Mouse (Mus musculus) limb, embryonic 13.5 days (tissue): Measurements from ENCODE around the gene Tmem141. TPM values are rescaled to one million over a fixed set of nuclear protein-coding genes. Genes with fewer than 3 reads are reported as not detected.
A peak's percentile ranks its signal among the peaks of the same experiment; 100 is the strongest.

Source experiments
- ATAC-seq: fragments of 200-750 bp; cut with Nextera tagmentation; 2 replicates; pipeline ENCODE4 v1.8.0; 2017; ENCODE audit warnings: low read depth, moderate number of reproducible peaks, moderate TSS enrichment; ENCODE audit not compliant: low FRiP score
- H3K27ac ChIP-seq: fragments of 300-500 bp; sonication (generic); 2 replicates; pipeline ENCODE4 v1.5.1; 2015; ENCODE audit warnings: inconsistent platforms, mild to moderate bottlenecking, moderate library complexity
- H3K27me3 ChIP-seq: fragments of 300-500 bp; sonication (generic); 2 replicates; pipeline ENCODE4 v1.6.1; 2015; ENCODE audit warnings: mild to moderate bottlenecking, inconsistent platforms
- H3K36me3 ChIP-seq: fragments of 300-500 bp; sonication (generic); 2 replicates; pipeline ENCODE4 v1.6.1; 2015; ENCODE audit warnings: inconsistent platforms, mild to moderate bottlenecking, moderate library complexity
- H3K4me1 ChIP-seq: fragments of 300-500 bp; sonication (generic); 2 replicates; pipeline ENCODE4 v1.6.1; 2015; ENCODE audit warnings: inconsistent platforms
- H3K4me2 ChIP-seq: fragments of 300-500 bp; sonication (generic); replicated peaks from 2 replicates; pipeline ENCODE4 v1.6.1; 2015; ENCODE audit warnings: inconsistent platforms, mild to moderate bottlenecking, moderate library complexity
- H3K4me3 ChIP-seq: fragments of 300-500 bp; sonication (generic); 2 replicates; pipeline ENCODE4 v1.5.1; 2015; ENCODE audit warnings: moderate library complexity, mild to moderate bottlenecking, inconsistent platforms
- H3K9ac ChIP-seq: fragments of 300-500 bp; sonication (generic); 2 replicates; pipeline ENCODE4 v1.6.1; 2015; ENCODE audit warnings: mild to moderate bottlenecking, inconsistent platforms
- H3K9me3 ChIP-seq: fragments of 300-500 bp; sonication (generic); 2 replicates; pipeline ENCODE4 v1.6.1; 2016; ENCODE audit warnings: inconsistent platforms
- WGBS: fragments of 180-500 bp; shearing (Covaris S2); methylation state at CpG from one replicate; pipeline ENCODE4 v1.1.7; 2015; 5-methylcytosine and 5-hydroxymethylcytosine counted together
- polyA plus RNA-seq: library from polyadenylated mRNA; unstranded; fragments of >200 nt; fragmentation: Nextera tagmentation; extraction: Ambion mirVana; gene quantifications from 2 replicates; pipeline ENCODE4 v1.2.1, GENCODE M21; 2015

The Tmem141 gene
- polyA plus RNA-seq = 27.2 and 28.7 TPM in 2 replicates

DNA sequence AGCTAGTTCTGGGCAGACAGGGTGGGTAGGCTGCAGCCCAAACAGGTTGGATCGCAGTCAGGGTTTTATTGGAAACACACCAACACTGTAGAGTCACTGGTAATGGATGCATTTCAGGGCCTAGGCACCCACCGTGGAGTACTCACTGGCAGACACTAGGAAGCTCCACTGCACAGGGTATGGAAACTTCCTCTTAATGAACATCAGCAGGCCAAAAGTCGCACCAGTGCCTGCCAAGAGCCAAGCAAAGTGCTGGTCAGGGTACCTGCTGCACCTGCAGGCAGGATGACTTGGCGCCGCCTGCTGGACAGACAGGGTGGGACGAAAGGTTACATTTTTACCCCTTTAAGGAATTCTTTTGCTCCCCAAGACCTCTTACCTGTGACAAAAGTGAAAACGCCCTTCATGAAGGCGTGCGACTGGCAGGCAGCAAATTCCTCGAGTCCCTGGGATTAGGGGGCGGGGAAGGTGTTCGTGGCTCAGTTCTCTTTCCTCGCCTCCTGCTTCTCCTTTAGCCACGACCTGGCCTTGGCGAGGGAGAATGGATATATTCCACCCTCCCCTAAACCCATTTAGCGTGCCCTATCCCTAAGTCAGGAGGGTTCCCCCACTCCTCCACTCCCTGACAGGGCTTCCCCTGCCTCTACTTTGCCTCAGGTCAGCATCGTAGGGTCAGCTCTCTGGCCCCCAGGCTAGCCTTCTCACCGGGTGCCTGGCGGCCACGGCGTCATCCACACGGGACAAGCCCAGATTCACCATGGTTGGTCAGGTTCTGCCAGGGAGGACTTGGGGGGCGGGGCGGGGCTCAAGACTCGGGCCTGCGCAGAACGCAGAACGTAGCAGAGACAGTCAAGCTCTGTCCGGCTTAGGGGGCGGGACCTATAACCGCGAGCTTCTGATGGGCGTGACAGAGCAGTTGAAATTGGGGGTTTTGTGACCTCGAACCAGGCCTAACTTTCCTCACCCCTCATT, at the start of gene Tmem141:
Gene Tmem141, minus strand, starts transcription at position 777 of the 972 bp plus-strand sequence.
- H3K4me1 ChIP-seq = peaks cover 9% of the 10 kb centered on the region
- peak within 1 kb of the TSS; percentile 82 for H3K4me2 ChIP-seq
- ATAC-seq = peak; percentile 94
- peak within 1 kb of the TSS; percentile 58 for H3K27ac ChIP-seq
- no peaks in the 10 kb centered on the region for H3K36me3 ChIP-seq
- H3K4me3 ChIP-seq = peak within 1 kb of the TSS; percentile 58
- H3K9me3 ChIP-seq = no peaks in the 10 kb centered on the region
- WGBS = 5% methylated on average over 34 of the region's 34 CpGs
- H3K9ac ChIP-seq = peak within 1 kb of the TSS; percentile 70
- H3K27me3 ChIP-seq = peaks cover 26% of the 10 kb centered on the region

DNA sequence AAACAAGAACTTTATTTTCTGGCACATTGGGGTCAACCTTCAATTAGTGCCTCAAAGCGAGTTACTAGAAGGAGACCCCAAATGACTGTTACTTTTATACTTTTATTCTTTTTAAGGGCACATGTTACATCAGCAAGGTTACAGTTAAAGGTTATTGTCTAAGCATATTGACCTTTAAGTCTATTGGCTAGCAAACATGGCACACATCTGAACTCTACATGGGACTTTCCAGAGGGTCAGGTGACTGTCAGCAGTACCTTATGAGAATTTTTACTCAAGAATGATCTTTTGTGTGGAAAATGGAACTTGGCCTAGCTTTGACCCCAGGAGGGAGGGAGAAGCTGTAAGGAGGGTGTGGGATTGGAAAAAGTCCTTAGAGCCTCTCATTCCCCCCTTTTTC, 44.7 kb upstream of the Tmem141 start:
- Histone ChIP-seq H3K4me2 (no peak overlapping the region), H3K9me3 (no peaks in the 10 kb centered on the region), H3K4me3 (no peak overlapping the region), H3K27ac (no peak overlapping the region), H3K27me3 (no peaks in the 10 kb centered on the region), H3K4me1 (no peaks in the 10 kb centered on the region), H3K9ac (no peak overlapping the region), H3K36me3 (no peaks in the 10 kb centered on the region)
- WGBS = 65% methylated on average over 1 of the region's 1 CpGs
- no peak for ATAC-seq

DNA sequence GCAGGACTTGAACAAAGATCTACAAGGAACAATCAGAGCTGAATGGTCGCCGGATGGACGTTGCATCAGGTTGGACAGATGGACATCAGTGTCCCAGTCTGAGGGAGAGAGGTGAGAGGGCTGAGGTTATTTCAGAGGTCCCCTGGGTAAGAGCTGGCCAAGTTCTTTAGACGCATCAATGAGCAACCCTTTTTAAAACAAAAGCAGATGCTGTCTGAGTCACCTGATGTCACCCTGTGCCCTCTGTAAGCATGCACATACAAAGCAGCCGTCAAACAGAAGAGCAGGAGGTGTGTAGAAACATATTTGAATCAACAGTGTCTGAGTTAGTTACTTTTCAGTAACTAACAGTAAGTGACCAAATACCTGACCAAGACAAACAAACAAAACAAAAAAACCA, 42.3 kb upstream of the Tmem141 start:
- Histone ChIP-seq H3K4me2 (no peak overlapping the region), H3K4me3 (no peak overlapping the region), H3K36me3 (no peaks in the 10 kb centered on the region), H3K9ac (no peak overlapping the region), H3K9me3 (no peaks in the 10 kb centered on the region), H3K27me3 (no peaks in the 10 kb centered on the region), H3K4me1 (no peaks in the 10 kb centered on the region), H3K27ac (no peak overlapping the region)
- 83% methylated on average over 5 of the region's 5 CpGs for WGBS
- ATAC-seq = no peak

DNA sequence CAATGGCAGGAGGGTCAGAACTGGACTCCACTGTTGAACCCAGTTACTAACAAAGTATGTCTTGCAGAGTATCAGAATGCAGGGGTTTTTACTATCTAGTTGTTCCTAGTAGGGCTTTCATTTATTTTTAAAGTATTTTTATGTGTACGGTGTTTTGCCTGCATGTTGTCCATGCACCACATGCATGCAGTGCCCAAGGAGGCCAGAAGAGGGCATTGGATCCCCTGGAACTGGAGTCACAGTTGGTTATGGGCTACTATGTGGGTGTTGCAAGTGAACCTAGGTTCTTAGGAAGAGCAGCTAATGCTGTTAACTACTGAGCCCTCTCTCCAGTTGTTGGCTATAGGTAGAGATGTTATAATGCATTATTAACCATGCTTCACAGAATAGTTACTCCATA, 41.7 kb upstream of the Tmem141 start:
- no peak for ATAC-seq
- Histone ChIP-seq H3K27ac (no peak overlapping the region), H3K4me1 (no peaks in the 10 kb centered on the region), H3K4me3 (no peak overlapping the region), H3K4me2 (no peak overlapping the region), H3K36me3 (no peaks in the 10 kb centered on the region), H3K27me3 (no peaks in the 10 kb centered on the region), H3K9ac (no peak overlapping the region), H3K9me3 (no peaks in the 10 kb centered on the region)
- WGBS = 73% methylated on average over 1 of the region's 1 CpGs

DNA sequence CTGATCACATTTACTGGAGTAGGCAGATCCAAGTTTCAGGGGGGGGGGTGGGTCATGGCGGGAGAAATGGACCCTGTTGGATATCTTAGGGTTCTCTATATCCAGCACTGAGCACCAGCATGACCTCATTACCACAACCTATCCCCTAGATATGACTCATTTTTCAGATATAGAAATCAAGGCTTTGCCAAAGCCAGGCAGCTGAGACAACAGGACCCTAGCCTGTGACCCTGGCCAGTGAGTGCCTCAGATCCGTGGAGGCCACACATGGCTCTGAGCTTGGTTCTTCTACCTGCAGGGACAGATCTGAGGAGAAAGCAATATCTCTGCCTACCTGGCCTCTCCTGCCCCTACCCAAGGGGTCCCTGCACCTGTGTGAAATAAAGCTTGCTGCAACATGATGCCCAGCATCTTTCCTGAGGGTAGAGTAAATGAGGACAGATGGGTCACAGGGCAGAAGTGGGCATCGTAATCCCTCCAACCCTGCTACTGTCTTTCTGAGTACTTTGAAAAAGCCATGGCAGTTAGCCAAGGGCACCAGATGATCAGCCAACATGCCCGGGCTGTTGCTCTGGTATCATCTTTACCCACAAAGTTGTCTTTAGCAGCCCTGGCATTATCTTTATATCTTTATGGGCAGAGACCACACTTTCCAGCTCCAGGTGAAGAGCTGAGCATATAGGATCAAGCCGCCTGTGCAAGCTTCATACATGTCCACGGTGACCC, 39.6 kb upstream of the Tmem141 start:
- no peak; the same call in 1 of the 2 replicates for ATAC-seq
- Histone ChIP-seq H3K4me1 (no peaks in the 10 kb centered on the region), H3K27me3 (no peaks in the 10 kb centered on the region), H3K27ac (no peak overlapping the region), H3K4me2 (no peak overlapping the region), H3K36me3 (no peaks in the 10 kb centered on the region), H3K9ac (no peak overlapping the region), H3K9me3 (no peaks in the 10 kb centered on the region), H3K4me3 (no peak overlapping the region)
- WGBS = 88% methylated on average over 6 of the region's 6 CpGs

DNA sequence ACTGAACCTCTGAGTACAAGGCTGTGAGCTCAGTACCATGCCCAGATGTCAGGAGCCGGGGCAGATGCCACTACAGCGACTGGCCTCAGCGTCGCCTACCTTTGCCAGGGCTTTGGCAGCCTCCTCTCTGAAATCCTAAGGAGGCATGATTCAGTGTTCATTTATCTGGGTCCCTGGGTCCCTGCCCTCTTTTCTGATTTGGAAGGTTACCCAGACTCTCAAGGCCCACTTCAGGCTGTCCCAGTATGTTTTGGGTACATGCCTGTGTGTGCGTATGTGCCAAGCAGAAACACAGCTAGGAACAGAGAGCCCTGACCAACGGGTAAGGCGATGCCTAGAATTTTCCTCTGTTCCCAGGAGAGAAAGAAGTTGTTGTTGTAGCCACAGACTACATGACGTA, 38.5 kb upstream of the Tmem141 start:
- Histone ChIP-seq H3K4me1 (no peaks in the 10 kb centered on the region), H3K27me3 (no peaks in the 10 kb centered on the region), H3K4me2 (no peak overlapping the region), H3K9me3 (no peaks in the 10 kb centered on the region), H3K27ac (no peak overlapping the region), H3K4me3 (no peak overlapping the region), H3K9ac (no peak overlapping the region), H3K36me3 (no peaks in the 10 kb centered on the region)
- no peak for ATAC-seq
- 86% methylated on average over 8 of the region's 8 CpGs for WGBS

DNA sequence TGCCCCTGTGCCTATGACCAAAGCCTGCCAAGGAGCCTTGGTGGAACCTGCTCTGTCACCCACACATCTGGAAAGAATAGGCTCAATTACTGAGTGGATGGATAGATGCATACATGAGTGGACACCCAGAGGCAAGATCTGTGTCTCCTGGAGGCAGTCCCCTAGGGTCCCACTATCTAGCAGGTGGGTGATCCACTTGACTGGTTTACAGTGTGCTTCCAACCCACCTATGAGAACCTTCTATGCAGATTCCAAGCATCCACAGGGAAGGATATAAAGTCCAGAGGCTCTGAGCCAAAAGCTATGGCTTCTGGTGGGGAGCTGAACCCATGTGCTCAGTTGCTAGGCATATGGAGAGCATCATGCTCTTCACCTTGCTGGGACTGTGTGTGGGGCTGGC, 35.8 kb upstream of the Tmem141 start, which contains the start of gene Lcn5:
Gene Lcn5, plus strand, starts transcription at position 301 of the 400 bp plus-strand sequence.
- Histone ChIP-seq H3K4me3 (no peak within 1 kb of the TSS), H3K4me1 (no peaks in the 10 kb centered on the region), H3K27ac (no peak within 1 kb of the TSS), H3K27me3 (no peaks in the 10 kb centered on the region), H3K36me3 (no peaks in the 10 kb centered on the region), H3K9me3 (no peaks in the 10 kb centered on the region), H3K9ac (no peak within 1 kb of the TSS), H3K4me2 (no peak within 1 kb of the TSS)
- no peak for ATAC-seq

DNA sequence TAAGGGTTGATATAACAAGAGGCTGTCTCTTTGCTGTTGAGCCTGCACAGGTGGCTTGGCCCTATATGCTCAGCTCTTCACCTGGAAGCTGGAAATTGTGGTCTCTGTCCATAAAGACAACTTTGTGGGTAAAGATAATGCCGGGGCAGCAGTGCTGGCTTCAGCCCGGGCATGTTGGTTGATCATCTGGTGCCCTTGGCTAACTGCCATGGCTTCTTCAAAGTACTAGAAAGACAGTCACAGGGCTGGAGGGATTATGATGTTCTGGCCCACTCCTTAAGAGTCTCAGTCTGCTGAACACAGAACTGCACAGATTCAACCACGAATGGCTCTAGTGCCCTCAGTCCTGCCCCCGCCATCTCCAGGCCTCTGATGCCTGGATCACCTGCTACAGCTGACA, 35.4 kb upstream of the Tmem141 start:
- H3K36me3 ChIP-seq = no peaks in the 10 kb centered on the region
- no peaks in the 10 kb centered on the region for H3K9me3 ChIP-seq
- H3K27ac ChIP-seq = no peak overlapping the region
- H3K4me1 ChIP-seq = no peaks in the 10 kb centered on the region
- H3K4me2 ChIP-seq = no peak overlapping the region
- no peak overlapping the region for H3K4me3 ChIP-seq
- no peak for ATAC-seq
- WGBS = 91% methylated on average over 4 of the region's 4 CpGs
- H3K27me3 ChIP-seq = no peaks in the 10 kb centered on the region
- H3K9ac ChIP-seq = no peak overlapping the region

DNA sequence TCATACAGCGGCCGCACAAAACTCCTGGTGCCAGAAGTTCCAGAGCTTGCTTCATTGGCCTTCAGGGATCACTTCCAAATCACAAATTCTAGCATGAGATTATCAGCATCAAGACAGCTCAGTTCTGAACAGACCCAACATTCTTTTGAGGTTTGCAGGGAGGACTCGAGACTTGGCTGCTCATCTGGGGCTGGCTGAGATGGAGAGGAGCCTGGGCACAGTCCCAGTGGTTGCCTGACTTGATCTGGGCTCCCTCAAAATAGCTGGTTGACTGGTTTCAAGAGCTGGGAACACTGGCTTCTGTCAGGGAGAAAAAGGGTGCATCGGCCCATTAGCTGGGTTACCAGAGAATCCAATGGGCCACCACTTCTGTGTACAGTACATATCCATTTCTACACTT, 34.9 kb upstream of the Tmem141 start:
- Histone ChIP-seq H3K27ac (no peak overlapping the region), H3K27me3 (no peaks in the 10 kb centered on the region), H3K4me3 (no peak overlapping the region), H3K36me3 (no peaks in the 10 kb centered on the region), H3K9me3 (no peaks in the 10 kb centered on the region), H3K4me2 (no peak overlapping the region), H3K4me1 (no peaks in the 10 kb centered on the region), H3K9ac (no peak overlapping the region)
- 83% methylated on average over 4 of the region's 4 CpGs for whole genome bisulfite sequencing
- ATAC-seq = no peak

DNA sequence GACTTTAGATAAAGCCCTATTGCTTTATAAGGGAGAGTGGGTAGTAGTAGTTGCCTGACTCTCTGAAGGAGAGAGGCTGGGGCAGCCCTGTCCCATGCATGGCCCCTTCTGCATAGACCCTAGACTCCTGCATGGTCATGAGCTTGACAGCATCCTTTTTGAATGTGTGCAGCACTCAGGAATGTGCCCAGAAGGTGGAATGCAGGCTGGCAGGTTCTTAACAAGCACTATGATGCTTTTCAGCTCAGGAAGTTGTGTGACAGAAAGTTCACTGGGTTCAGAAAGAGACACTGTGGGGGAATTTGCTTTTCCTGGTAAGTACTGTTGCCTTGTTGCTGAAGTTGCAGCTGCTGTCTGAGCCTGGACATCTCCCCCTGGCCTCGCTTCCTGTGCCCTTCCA, 32.7 kb upstream of the Tmem141 start:
- H3K4me2 ChIP-seq = no peak overlapping the region
- H3K36me3 ChIP-seq = no peaks in the 10 kb centered on the region
- H3K4me3 ChIP-seq = no peak overlapping the region
- H3K9ac ChIP-seq = no peak overlapping the region
- no peaks in the 10 kb centered on the region for H3K9me3 ChIP-seq
- ATAC-seq = no peak
- H3K27me3 ChIP-seq = no peaks in the 10 kb centered on the region
- no peak overlapping the region for H3K27ac ChIP-seq
- H3K4me1 ChIP-seq = no peaks in the 10 kb centered on the region
- 67% methylated on average over 1 of the region's 1 CpGs for WGBS

DNA sequence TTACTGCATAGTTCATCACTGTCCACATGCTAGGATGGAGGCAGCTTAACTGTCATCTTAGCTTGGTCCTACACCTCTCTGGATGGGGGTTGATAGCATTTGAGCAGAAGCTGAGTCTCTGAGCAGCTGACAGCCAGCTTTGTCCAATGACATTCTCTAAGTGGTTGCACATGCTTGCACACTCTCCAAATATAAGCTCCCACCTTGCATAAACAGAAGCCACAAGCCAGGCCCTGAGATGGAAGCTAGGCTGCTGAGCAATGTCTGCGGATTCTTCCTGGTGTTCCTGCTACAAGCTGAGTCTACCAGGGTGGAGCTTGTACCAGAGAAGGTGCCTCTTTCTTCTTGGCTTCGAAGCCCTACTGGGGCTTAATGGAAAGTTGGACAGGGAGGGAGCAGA, 31.1 kb upstream of the Tmem141 start, which contains the start of gene Lcn8:
Gene Lcn8, plus strand, starts transcription at position 219 of the 400 bp plus-strand sequence.
- H3K36me3 ChIP-seq = no peaks in the 10 kb centered on the region
- H3K4me2 ChIP-seq = no peak within 1 kb of the TSS
- H3K27ac ChIP-seq = no peak within 1 kb of the TSS
- H3K4me3 ChIP-seq = no peak within 1 kb of the TSS
- H3K9ac ChIP-seq = no peak within 1 kb of the TSS
- 81% methylated on average over 2 of the region's 2 CpGs for WGBS
- H3K9me3 ChIP-seq = no peaks in the 10 kb centered on the region
- no peaks in the 10 kb centered on the region for H3K27me3 ChIP-seq
- H3K4me1 ChIP-seq = no peaks in the 10 kb centered on the region
- no peak for ATAC-seq

DNA sequence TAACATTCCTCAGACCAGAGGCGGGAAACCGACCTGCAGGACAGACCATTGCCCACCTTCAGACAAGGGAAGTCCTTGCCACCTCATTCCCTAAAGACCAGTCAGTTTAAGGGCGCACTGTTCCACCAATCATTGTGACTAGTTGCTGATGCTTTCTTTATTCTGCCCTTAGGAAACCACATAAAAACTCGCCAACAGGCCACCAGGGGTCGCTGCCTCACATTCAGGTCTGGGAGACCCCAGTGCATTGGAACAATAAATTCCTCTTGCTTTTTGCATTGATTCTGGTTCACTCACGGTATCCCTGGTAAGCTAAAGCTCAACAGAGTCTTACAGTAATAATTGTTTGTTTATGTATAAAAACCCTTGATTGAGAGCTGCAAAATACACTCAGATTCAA, 18.1 kb upstream of the Tmem141 start:
- no peaks in the 10 kb centered on the region for H3K4me1 ChIP-seq
- H3K4me2 ChIP-seq = no peak overlapping the region
- no peak for ATAC-seq
- 14% methylated on average over 6 of the region's 6 CpGs for WGBS
- no peak overlapping the region for H3K4me3 ChIP-seq
- H3K9ac ChIP-seq = no peak overlapping the region
- no peaks in the 10 kb centered on the region for H3K36me3 ChIP-seq
- 0 out of 2 replicates have a peak, but pooled peaks cover 3% of the 10 kb centered on the region for H3K27me3 ChIP-seq
- H3K9me3 ChIP-seq = no peaks in the 10 kb centered on the region
- no peak overlapping the region for H3K27ac ChIP-seq
